Mouse (Mus musculus): Measurements from ENCODE around the gene Fto. TPM values are rescaled to one million over a fixed set of nuclear protein-coding genes. Genes with fewer than 3 reads are reported as not detected.

Gene Fto
- total RNA-seq, 2 experiments from 2014 or later = 146 to 151 TPM

DNA sequence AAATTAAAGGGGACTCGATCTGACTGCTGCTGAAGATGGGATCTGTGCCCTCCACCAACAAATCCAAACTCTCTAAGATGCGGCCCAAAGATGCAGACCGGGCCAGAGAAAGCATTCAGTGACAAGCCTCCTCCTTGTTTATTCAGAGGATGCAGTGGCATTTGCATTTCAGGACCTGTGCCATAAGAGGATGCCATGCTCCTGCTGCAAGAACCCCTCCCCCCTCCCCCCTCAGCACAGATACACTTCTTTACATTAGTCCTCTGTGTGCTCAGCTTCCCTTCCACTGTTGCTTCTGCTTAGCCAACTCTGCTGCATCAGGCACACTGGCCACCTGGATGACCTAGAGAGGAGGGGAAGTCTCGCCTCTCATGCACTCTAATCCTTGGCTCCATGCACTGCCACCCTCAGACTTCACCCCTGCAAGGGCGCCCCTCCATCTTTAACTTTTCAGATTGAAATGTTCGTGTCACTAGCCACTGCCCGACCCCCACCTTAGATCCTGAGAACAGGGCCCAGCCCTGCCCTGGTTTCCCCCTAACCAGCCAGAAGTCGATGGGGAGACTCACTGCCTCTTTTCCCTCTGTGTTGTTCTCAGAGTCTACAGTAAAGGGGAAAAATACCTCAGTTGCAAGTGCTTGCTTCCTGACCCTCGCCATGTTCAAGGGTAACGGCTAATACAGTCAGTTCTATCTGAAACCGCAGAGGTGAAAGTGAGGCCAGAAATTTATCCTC is 14.3 kb downstream of the Fto start:
- no peak for TF ChIP-seq CTCF (conservative IDR thresholded peaks at IDR 0.05)
- H3K27ac ChIP-seq = no peak overlapping the region; the same call in 1 of the 2 replicates
- DNase-seq (ENCODE audit: low spot score in 2 of 2) = no peak
- H3K4me3 ChIP-seq = no peak overlapping the region

- Histone ChIP-seq H3K4me3 (no peak overlapping the region), H3K27ac (peak overlapping the region; percentile 81)
- DNase-seq (ENCODE audit: low spot score in 2 of 2) = no peak
- no peak for TF ChIP-seq CTCF (conservative IDR thresholded peaks at IDR 0.05)
These were observed 15.7 kb downstream of the Fto start for GRCm38 (mm10) chr8:91329056-91329455.

- DNase-seq (ENCODE audit: low spot score in 2 of 2) = no peak
- TF ChIP-seq CTCF (conservative IDR thresholded peaks at IDR 0.05) = no peak
- H3K27ac ChIP-seq = peak overlapping the region; percentile 81
These were observed 16.1 kb downstream of the Fto start for GRCm38 (mm10) chr8:91329461-91329850.

DNA sequence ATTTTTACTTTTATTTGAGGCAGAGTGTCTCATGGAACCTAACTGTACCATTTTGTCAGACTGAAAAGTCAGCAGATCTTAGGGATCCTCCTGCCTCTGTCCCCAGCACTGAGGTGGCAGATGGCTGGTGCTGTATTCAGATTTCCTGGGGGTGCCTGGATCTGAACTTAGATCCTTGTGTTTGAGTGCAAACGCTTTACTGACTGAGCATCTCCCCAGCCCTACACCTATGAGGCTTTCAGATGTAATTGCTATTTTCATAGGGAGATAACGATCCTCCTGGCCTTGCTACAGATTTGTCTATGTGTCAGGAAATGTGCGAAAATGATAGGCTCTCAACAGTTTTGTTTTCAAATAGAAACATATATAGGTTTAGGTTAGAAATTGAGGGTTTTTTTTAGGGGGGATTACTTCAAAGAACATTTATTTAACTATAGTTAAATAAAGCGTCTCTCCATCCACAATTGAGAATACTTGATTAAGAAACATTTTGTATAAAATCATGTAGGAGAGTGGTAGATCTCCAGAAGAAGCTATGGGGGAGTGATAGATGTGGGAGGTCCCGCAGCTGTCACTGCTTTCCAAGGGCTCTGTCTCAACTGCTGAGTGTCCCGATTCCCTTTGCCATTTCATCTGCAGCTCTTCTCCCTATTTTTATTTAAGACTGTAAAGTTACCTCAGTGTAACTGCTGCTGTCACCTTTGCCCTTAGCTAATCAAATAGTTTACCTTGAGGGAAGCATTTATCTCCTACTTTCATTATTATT is 25.2 kb downstream of the Fto start:
- H3K27ac ChIP-seq = peak overlapping the region; percentile 54; the same call in 1 of the 2 replicates
- TF ChIP-seq CTCF (conservative IDR thresholded peaks at IDR 0.05) = no peak
- no peak overlapping the region for H3K4me3 ChIP-seq
- DNase-seq (ENCODE audit: low spot score in 2 of 2) = peak in 1 of 2 experiments; percentile 49

More at GRCm38 (mm10) chr8:91329461-91329850, 16.1 kb downstream of the Fto start:
- peak overlapping the region; percentile 31; the same call in 1 of the 2 replicates for H3K4me3 ChIP-seq

DNA sequence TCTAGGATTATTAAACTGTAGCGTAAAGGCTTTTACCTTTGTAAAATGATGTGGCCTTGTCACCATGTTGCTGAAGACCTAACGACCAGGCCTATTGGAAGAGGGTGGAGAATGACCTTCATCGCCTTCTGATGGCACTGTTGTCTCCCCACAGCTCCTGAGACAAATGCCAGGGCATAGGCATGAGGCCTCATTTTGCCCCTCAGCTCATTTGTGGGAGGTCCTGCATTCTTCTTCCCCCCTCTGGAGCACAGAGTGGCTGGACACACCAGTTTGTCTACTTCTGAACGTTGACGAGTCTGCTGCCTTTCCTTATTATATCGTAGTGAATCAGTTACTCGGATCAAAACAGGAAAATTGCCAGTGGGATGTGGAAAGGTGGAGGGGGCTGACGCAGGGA is 26.3 kb downstream of the Fto start:
- DNase-seq (ENCODE audit: low spot score in 2 of 2) = no peak
- Histone ChIP-seq H3K4me3 (no peak overlapping the region), H3K27ac (no peak overlapping the region)
- no peak for TF ChIP-seq CTCF (conservative IDR thresholded peaks at IDR 0.05)

DNA sequence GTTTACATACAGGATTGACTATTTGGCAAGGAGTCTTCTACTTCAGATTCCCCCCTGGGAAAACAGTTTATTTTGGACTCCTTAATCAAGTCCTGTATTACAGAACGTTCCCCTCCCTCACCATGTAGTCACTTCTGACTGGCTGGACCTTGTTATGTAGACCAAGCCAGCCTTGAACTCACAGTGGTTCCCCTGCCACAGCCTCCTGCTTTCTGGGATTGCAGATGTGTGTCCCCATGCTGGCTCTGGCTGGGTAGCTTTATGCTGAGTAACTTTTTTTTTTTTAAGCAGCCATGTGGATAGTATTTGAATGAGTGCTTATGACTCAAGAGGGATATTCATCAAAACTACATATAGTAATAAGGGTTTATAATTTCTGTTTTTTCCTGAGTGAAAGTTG is 27.4 kb downstream of the Fto start:
- DNase-seq (ENCODE audit: low spot score in 2 of 2) = no peak
- Histone ChIP-seq H3K4me3 (no peak overlapping the region), H3K27ac (no peak overlapping the region)
- TF ChIP-seq CTCF (conservative IDR thresholded peaks at IDR 0.05) = no peak

DNA sequence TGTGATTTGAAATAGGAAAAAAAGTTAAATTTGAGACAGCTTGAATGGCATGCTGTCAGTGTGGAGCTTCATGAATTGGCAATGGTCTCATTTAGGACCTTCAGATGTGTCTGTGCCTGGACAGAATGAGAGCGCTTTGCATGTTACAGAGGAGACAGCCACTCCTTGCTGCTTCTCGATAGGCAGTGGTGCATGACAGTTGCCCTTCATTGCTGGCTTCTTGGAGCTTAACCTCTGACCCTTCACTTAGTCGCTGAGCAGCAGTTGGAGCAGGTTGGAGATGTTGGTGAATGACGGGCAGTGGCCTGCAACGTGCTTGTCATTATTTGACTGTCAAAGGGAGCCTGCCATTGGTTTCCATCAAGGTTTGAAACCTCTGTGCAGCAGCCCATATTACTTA is 28.9 kb downstream of the Fto start:
- DNase-seq (ENCODE audit: low spot score in 2 of 2) = no peak
- no peak overlapping the region for H3K4me3 ChIP-seq
- no peak overlapping the region for H3K27ac ChIP-seq
- TF ChIP-seq CTCF (conservative IDR thresholded peaks at IDR 0.05) = no peak

DNA sequence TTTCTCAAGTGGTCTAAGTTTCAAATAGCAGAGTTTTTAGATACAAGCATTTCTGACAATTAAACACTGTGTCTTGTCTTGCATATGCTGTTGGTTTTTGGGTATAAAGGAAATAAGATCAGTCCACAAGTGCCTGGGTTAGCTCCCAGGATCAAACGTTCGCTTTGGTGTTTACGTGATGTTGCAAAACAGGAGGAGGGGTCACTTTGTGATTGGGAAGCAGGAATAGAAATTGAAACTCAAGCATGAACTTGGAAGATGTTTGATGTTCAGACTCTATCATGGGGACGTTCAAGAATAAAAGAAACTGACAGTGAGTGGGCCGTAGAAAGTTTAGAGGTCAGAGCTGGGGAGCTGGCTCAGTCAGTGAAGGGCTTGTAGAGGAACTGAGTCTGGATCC is 29.5 kb downstream of the Fto start:
- no peak for DNase-seq (ENCODE audit: low spot score in 2 of 2)
- no peak overlapping the region for H3K4me3 ChIP-seq

DNA sequence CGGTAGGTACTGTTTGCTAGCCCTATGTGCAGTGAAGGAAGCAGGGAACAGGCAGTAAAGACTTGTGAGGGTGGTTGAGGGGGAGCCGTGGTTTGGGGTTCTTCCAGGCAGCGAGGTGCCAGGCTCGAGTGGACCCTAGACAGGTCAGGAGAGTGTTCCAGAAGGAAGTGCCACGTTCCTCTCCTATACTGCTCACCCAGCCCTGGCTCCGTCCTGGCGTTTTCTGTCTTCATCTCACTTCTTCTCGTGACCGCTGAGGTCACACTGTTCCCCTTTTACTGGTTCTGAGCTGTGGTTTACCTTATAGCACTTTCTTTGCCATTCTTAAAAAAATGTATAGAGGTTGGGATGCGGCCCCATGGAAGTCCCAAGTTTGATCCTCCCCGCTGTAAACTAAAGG is 31.3 kb downstream of the Fto start:
- H3K27ac ChIP-seq = no peak overlapping the region
- no peak for TF ChIP-seq CTCF (conservative IDR thresholded peaks at IDR 0.05)
- DNase-seq (ENCODE audit: low spot score in 2 of 2) = no peak
- H3K4me3 ChIP-seq = no peak overlapping the region

More for the DNA sequence above, 29.5 kb downstream of the Fto start:
- TF ChIP-seq CTCF (conservative IDR thresholded peaks at IDR 0.05) = no peak
- no peak overlapping the region for H3K27ac ChIP-seq

DNA sequence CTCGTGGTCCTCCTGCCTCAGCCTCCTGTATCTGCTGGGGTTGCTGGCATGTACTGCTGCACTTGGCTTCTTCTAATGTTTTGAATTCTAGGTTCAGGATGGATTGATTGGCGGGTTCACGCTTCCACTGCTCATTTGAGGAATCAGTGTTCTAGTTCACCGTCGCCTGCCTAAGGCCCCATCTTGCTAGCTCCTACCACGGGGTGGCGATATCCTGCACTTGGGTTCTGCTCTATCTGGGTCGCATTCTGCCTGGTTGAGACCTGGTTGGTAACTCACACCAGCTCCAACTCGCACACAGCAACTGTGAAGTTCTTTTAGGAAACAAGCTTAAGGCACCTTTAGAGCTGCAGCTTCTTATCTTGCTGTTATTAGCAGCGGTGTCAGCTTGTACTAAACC is 33.8 kb downstream of the Fto start:
- no peak overlapping the region for H3K27ac ChIP-seq
- DNase-seq (ENCODE audit: low spot score in 2 of 2) = no peak
- TF ChIP-seq CTCF (conservative IDR thresholded peaks at IDR 0.05) = no peak
- H3K4me3 ChIP-seq = no peak overlapping the region

GRCm38 (mm10) chr8:91347595-91347994 is 34.3 kb downstream of the Fto start:
- no peak for TF ChIP-seq CTCF (conservative IDR thresholded peaks at IDR 0.05)
- H3K4me3 ChIP-seq = no peak overlapping the region
- no peak for DNase-seq (ENCODE audit: low spot score in 2 of 2)
- no peak overlapping the region for H3K27ac ChIP-seq

DNA sequence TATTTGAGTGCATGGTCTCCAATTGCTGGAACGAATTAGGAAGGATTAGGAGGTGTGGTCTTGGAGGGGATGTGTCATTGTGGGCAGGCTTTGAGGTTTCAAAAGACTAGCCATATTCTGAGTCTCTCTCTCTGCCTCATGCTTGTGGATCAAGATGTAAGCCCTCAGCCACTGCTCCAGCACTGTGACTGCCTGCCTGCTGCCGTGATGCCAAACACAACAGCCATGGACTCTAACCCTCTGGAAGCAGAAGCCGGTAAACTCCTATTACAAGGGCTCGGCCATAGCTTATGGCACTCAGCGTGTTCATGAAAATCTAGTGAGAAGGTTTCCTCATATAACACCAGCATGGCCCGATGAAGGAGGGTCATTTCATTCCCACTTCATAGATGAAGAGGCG is 36.5 kb downstream of the Fto start:
- no peak for DNase-seq (ENCODE audit: low spot score in 2 of 2)
- no peak for TF ChIP-seq CTCF (conservative IDR thresholded peaks at IDR 0.05)

GRCm38 (mm10) chr8:91350628-91351027 is 37.3 kb downstream of the Fto start:
- TF ChIP-seq CTCF (conservative IDR thresholded peaks at IDR 0.05) = no peak
- Histone ChIP-seq H3K27ac (peak overlapping the region; percentile 77), H3K4me3 (no peak overlapping the region)
- no peak for DNase-seq (ENCODE audit: low spot score in 2 of 2)

More for the DNA sequence above, 36.5 kb downstream of the Fto start:
- Histone ChIP-seq H3K27ac (peak overlapping the region; percentile 77), H3K4me3 (no peak overlapping the region)

All from layer of hippocampus, adult 2 months (tissue).